Comparison of ENCODE assay signal across 8 mouse cellular contexts in the genomic region with DNA sequence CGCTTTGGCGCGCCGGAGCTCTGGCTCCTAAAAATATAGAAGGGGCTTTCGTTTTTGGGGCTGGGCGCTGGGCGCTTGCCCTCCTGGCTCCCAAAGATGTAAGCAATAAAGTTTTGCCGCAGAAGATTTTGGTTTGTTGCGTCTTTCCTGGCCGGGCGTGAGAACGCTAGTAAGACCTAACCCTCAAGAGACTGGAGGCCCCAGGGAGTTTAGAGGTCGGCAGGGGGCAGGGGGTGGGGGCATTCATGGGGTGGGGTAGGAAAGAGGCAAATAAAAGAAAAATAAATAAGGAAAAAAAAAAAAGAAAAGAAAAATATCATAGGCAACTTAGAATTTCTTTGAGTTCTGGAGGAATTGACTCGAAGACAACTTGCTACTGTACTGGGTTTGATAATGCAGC.
DNase-seq lines count a peak whose midpoint lies in the region; ATAC-seq and TF ChIP-seq lines count a peak whose summit lies in the region.
"Not testable (repeated sequence)": the region's sequence is repeated elsewhere in the genome, so short reads cannot be mapped to it uniquely, and the experiment has no call there.

No protein-coding gene starts in this region.

- H3K27ac ChIP-seq in embryonic facial prominence, embryonic 13.5 days; forebrain, postnatal 0 days (ENCODE audit: low read depth, low read length); intestine, embryonic 16.5 days (ENCODE audit: low read length); limb, embryonic 13.5 days; lung, embryonic 14.5 days (ENCODE audit: low read depth); midbrain, embryonic 16.5 days (ENCODE audit: low read length); stomach, embryonic 16.5 days (ENCODE audit: low read length): not testable (repeated sequence)
- H3K27ac ChIP-seq in hindbrain, embryonic 10.5 days, result peak overlapping the region; percentile 64; the same call in 1 of the 2 replicates

- TF ChIP-seq CTCF in forebrain, postnatal 0 days (IDR thresholded peaks at IDR 0.05; ENCODE audit: low read depth); lung, embryonic 14.5 days (IDR thresholded peaks at IDR 0.05; ENCODE audit: low read depth): not testable (repeated sequence)

- not testable (repeated sequence) for H3K36me3 ChIP-seq in embryonic facial prominence, embryonic 13.5 days; forebrain, postnatal 0 days (ENCODE audit: insufficient read depth); hindbrain, embryonic 10.5 days; intestine, embryonic 16.5 days (ENCODE audit: control insufficient read depth, insufficient read depth, low read length); limb, embryonic 13.5 days; lung, embryonic 14.5 days (ENCODE audit: insufficient read depth); midbrain, embryonic 16.5 days (ENCODE audit: control insufficient read depth, insufficient read depth, low read length); stomach, embryonic 16.5 days (ENCODE audit: control insufficient read depth, insufficient read depth, low read length)

- ATAC-seq in embryonic facial prominence, embryonic 13.5 days (ENCODE audit: insufficient number of reproducible peaks, insufficient read depth, low FRiP score, low TSS enrichment, low read depth); forebrain, postnatal 0 days; intestine, embryonic 16.5 days; limb, embryonic 13.5 days (ENCODE audit: low FRiP score, low read depth); midbrain, embryonic 16.5 days; stomach, embryonic 16.5 days (ENCODE audit: insufficient read depth, low FRiP score): not testable (repeated sequence)
- peak; percentile 52; the same call in 1 of the 2 replicates for ATAC-seq in lung, embryonic 14.5 days (ENCODE audit: insufficient read depth)

- H3K9ac ChIP-seq in embryonic facial prominence, embryonic 13.5 days; forebrain, postnatal 0 days; intestine, embryonic 16.5 days (ENCODE audit: low read depth, low read length); limb, embryonic 13.5 days; lung, embryonic 14.5 days; midbrain, embryonic 16.5 days (ENCODE audit: low read depth, low read length); stomach, embryonic 16.5 days (ENCODE audit: low read length): not testable (repeated sequence)

- H3K4me2 ChIP-seq in embryonic facial prominence, embryonic 13.5 days, result peak overlapping the region; percentile 58
- H3K4me2 ChIP-seq in forebrain, postnatal 0 days (ENCODE audit: low read depth), result peak overlapping the region; percentile 50
- peak overlapping the region; percentile 25; the same call in 1 of the 2 replicates for H3K4me2 ChIP-seq in intestine, embryonic 16.5 days (ENCODE audit: low read depth, low read length)
- H3K4me2 ChIP-seq in limb, embryonic 13.5 days (replicated peaks), result peak overlapping the region; percentile 60
- H3K4me2 ChIP-seq in lung, embryonic 14.5 days, result peak overlapping the region; percentile 54
- peak overlapping the region; percentile 57 for H3K4me2 ChIP-seq in midbrain, embryonic 16.5 days (ENCODE audit: low read length)
- H3K4me2 ChIP-seq in stomach, embryonic 16.5 days (ENCODE audit: low read depth, low read length), result peak overlapping the region; percentile 54

- not testable (repeated sequence) for H3K27me3 ChIP-seq in embryonic facial prominence, embryonic 13.5 days; forebrain, postnatal 0 days (ENCODE audit: insufficient read depth, low read length); hindbrain, embryonic 10.5 days (ENCODE audit: insufficient read depth, poor library complexity, severe bottlenecking); intestine, embryonic 16.5 days (replicated peaks; ENCODE audit: control insufficient read depth, insufficient read depth, low read length); limb, embryonic 13.5 days; lung, embryonic 14.5 days (ENCODE audit: insufficient read depth, low read length); midbrain, embryonic 16.5 days (ENCODE audit: control insufficient read depth, insufficient read depth, low read depth, low read length); stomach, embryonic 16.5 days (ENCODE audit: control insufficient read depth, insufficient read depth, low read length)

- peak overlapping the region; percentile 39 for H3K4me3 ChIP-seq in embryonic facial prominence, embryonic 13.5 days
- H3K4me3 ChIP-seq in forebrain, postnatal 0 days (ENCODE audit: low read depth, low read length), result peak overlapping the region; percentile 32
- H3K4me3 ChIP-seq in hindbrain, embryonic 10.5 days, result peak overlapping the region; percentile 49
- peak overlapping the region; percentile 25 for H3K4me3 ChIP-seq in intestine, embryonic 16.5 days (ENCODE audit: low read length)
- H3K4me3 ChIP-seq in limb, embryonic 13.5 days, result peak overlapping the region; percentile 41
- peak overlapping the region; percentile 29; the same call in 1 of the 2 replicates for H3K4me3 ChIP-seq in lung, embryonic 14.5 days (ENCODE audit: low read depth, low read length)
- peak overlapping the region; percentile 35 for H3K4me3 ChIP-seq in midbrain, embryonic 16.5 days (ENCODE audit: low read depth, low read length)
- peak overlapping the region; percentile 33 for H3K4me3 ChIP-seq in stomach, embryonic 16.5 days (replicated peaks; ENCODE audit: low read length)

- H3K9me3 ChIP-seq in embryonic facial prominence, embryonic 13.5 days; forebrain, postnatal 0 days (ENCODE audit: low read length); hindbrain, embryonic 10.5 days; intestine, embryonic 16.5 days (ENCODE audit: control insufficient read depth, low read length); limb, embryonic 13.5 days; lung, embryonic 14.5 days (ENCODE audit: low read depth, low read length); midbrain, embryonic 16.5 days (replicated peaks; ENCODE audit: control insufficient read depth, low read length, poor library complexity, severe bottlenecking); stomach, embryonic 16.5 days (replicated peaks; ENCODE audit: control insufficient read depth, low read length): not testable (repeated sequence)

- H3K4me1 ChIP-seq in embryonic facial prominence, embryonic 13.5 days; forebrain, postnatal 0 days (ENCODE audit: insufficient read depth); hindbrain, embryonic 10.5 days (replicated peaks); intestine, embryonic 16.5 days (ENCODE audit: control insufficient read depth, insufficient read depth, low read length); limb, embryonic 13.5 days; lung, embryonic 14.5 days (ENCODE audit: insufficient read depth); midbrain, embryonic 16.5 days (ENCODE audit: control insufficient read depth, insufficient read depth, low read length); stomach, embryonic 16.5 days (ENCODE audit: control insufficient read depth, insufficient read depth, low read length): not testable (repeated sequence)

- 16% methylated on average over 10 of the region's 14 CpGs for WGBS in embryonic facial prominence, embryonic 13.5 days
- 14% methylated on average over 7 of the region's 14 CpGs for WGBS in forebrain, postnatal 0 days
- 25% methylated on average over 10 of the region's 14 CpGs for WGBS in hindbrain, embryonic 10.5 days
- WGBS in intestine, embryonic 16.5 days, result 20% methylated on average over 7 of the region's 14 CpGs
- 26% methylated on average over 7 of the region's 14 CpGs for WGBS in limb, embryonic 13.5 days
- WGBS in lung, embryonic 14.5 days, result 16% methylated on average over 6 of the region's 14 CpGs
- WGBS in midbrain, embryonic 16.5 days, result 19% methylated on average over 7 of the region's 14 CpGs
- 14% methylated on average over 7 of the region's 14 CpGs for WGBS in stomach, embryonic 16.5 days

- not testable (repeated sequence) for DNase-seq in forebrain, postnatal 0 days; hindbrain, embryonic 10.5 days (ENCODE audit: low spot score); lung, embryonic 14.5 days
